Mouse (Mus musculus): Measurements from ENCODE around the gene Efcab14.

The Efcab14 gene

GRCm38 (mm10) chr4:115754851-115755250, 17.3 kb downstream of the Efcab14 start:
- ChIA-PET POLR2A (interaction anchor here in 1 of 4 experiments (1.3 kb wide), 1 partner anchor 16 kb away, joined by 3 read pairs; no protein-coding TSS in a partner anchor), CTCF (interaction anchor here in 2 of 4 experiments (1.1 to 1.7 kb wide), 2 partner anchors 23 to 30 kb away, joined by 4 read pairs; no protein-coding TSS in a partner anchor)

- ChIA-PET CTCF (no interaction called here), POLR2A (interaction anchor here in 1 of 4 experiments (0.7 kb wide), 1 partner anchor 22 kb away, joined by 4 read pairs; no protein-coding TSS in a partner anchor)
Observed at GRCm38 (mm10) chr4:115761206-115761605, 23.7 kb downstream of the Efcab14 start.

- ChIA-PET CTCF (interaction anchor here in 2 of 4 experiments (0.5 to 1.2 kb wide), 2 partner anchors 13 to 216 kb away, joined by 3 to 4 read pairs; no protein-coding TSS in a partner anchor), POLR2A (interaction anchor here in 2 of 4 experiments (0.6 to 1.2 kb wide), 5 partner anchors 20 to 215 kb away, joined by 3 to 4 read pairs (median 3); partner anchors contain the start of genes Atpaf1 (in 2 of the 2) and Mknk1 (in 1 of the 2))
Observed at GRCm38 (mm10) chr4:115764581-115764980, 27.0 kb downstream of the Efcab14 start.

GRCm38 (mm10) chr4:115767647-115768467, 30.3 kb downstream of the Efcab14 start:
- ChIA-PET CTCF (no interaction called here), POLR2A (interaction anchor here in 1 of 4 experiments (0.6 kb wide), 1 partner anchor 256 kb away, joined by 3 read pairs; no protein-coding TSS in a partner anchor)

GRCm38 (mm10) chr4:115775056-115775455, 37.5 kb downstream of the Efcab14 start:
- ChIA-PET POLR2A (interaction anchor here in 2 of 4 experiments (1.1 to 1.9 kb wide), 4 partner anchors 9 to 23 kb away, joined by 3 to 7 read pairs (median 3); partner anchors contain the start of gene Atpaf1 (in 2 of the 2)), CTCF (interaction anchor here in 1 of 4 experiments (0.6 kb wide), 1 partner anchor 771 kb away, joined by 5 read pairs; no protein-coding TSS in a partner anchor)

GRCm38 (mm10) chr4:115777627-115778026, 40.1 kb downstream of the Efcab14 start:
- POLR2A ChIA-PET = interaction anchor here in 2 of 4 experiments (0.6 to 1.3 kb wide), 2 partner anchors 22 to 148 kb away, joined by 3 read pairs; no protein-coding TSS in a partner anchor
- CTCF ChIA-PET = interaction anchor here in 1 of 4 experiments (0.7 kb wide), 1 partner anchor 13 kb away, joined by 3 read pairs; no protein-coding TSS in a partner anchor

- POLR2A ChIA-PET = interaction anchor here in 1 of 4 experiments (0.7 to 1.1 kb wide), 2 partner anchors 11 to 13 kb away, joined by 3 read pairs; no protein-coding TSS in a partner anchor
- CTCF ChIA-PET = no interaction called here
Observed at GRCm38 (mm10) chr4:115780269-115780668, 42.7 kb downstream of the Efcab14 start.

- ChIA-PET POLR2A (interaction anchor here in 2 of 4 experiments (0.6 to 2.0 kb wide), 4 partner anchors 40 to 518 kb away, joined by 3 to 7 read pairs (median 4); partner anchors contain the start of gene Mknk1 (in 1 of the 2)), CTCF (no interaction called here)
Observed at GRCm38 (mm10) chr4:115780918-115781317, 43.4 kb downstream of the Efcab14 start, which contains the start of gene Tex38. TSS of gene Tex38 (minus strand) at chr4:115781018.

- ChIA-PET POLR2A (interaction anchor here in 2 of 4 experiments (1.1 to 2.0 kb wide), 2 partner anchors 38 to 57 kb away, joined by 4 to 7 read pairs; partner anchors contain the start of gene Mknk1 (in 1 of the 2)), CTCF (no interaction called here)
Observed at GRCm38 (mm10) chr4:115782026-115782805, 44.7 kb downstream of the Efcab14 start.

- ChIA-PET CTCF (interaction anchor here in 2 of 4 experiments (0.7 to 1.6 kb wide), 3 partner anchors 31 to 195 kb away, joined by 3 to 4 read pairs (median 4); no protein-coding TSS in a partner anchor), POLR2A (interaction anchor here (0.5 to 4.4 kb wide), 58 partner anchors 8 to 339 kb away, joined by 3 to 31 read pairs (median 4); partner anchors contain the start of genes Mob3c (in 3 of the 4), Efcab14 (in 2 of the 4), Mknk1 (in 2 of the 4) and Nsun4 (in 2 of the 4))
Observed at GRCm38 (mm10) chr4:115784769-115785510, 47.4 kb downstream of the Efcab14 start, which contains the start of gene Atpaf1. TSS of gene Atpaf1 (plus strand) at chr4:115784812.

GRCm38 (mm10) chr4:115785511-115786034, 48.0 kb downstream of the Efcab14 start:
- CTCF ChIA-PET = interaction anchor here in 2 of 4 experiments (0.7 to 1.6 kb wide), 3 partner anchors 31 to 195 kb away, joined by 3 to 4 read pairs (median 4); no protein-coding TSS in a partner anchor
- POLR2A ChIA-PET = interaction anchor here (0.5 to 4.4 kb wide), 44 partner anchors 8 to 338 kb away, joined by 3 to 31 read pairs (median 4); partner anchors contain the start of genes Mob3c (in 3 of the 4), Efcab14 (in 2 of the 4), Mknk1 (in 2 of the 4) and Nsun4 (in 2 of the 4)

GRCm38 (mm10) chr4:115790864-115791263, 53.3 kb downstream of the Efcab14 start:
- ChIA-PET CTCF (no interaction called here), POLR2A (interaction anchor here in 1 of 4 experiments (0.9 kb wide), 1 partner anchor 31 kb away, joined by 5 read pairs; no protein-coding TSS in a partner anchor)

GRCm38 (mm10) chr4:115795360-115795759, 57.8 kb downstream of the Efcab14 start:
- POLR2A ChIA-PET = interaction anchor here in 2 of 4 experiments (0.8 to 1.8 kb wide), 5 partner anchors 9 to 52 kb away, joined by 4 read pairs; partner anchors contain the start of gene Atpaf1 (in 1 of the 2)
- CTCF ChIA-PET = no interaction called here

GRCm38 (mm10) chr4:115799981-115800380, 62.4 kb downstream of the Efcab14 start:
- ChIA-PET CTCF (interaction anchor here in 1 of 4 experiments (0.5 kb wide), 1 partner anchor 47 kb away, joined by 3 read pairs; no protein-coding TSS in a partner anchor), POLR2A (interaction anchor here in 2 of 4 experiments (0.8 to 1.9 kb wide), 5 partner anchors 12 to 39 kb away, joined by 3 to 5 read pairs (median 3); partner anchors contain the start of gene Mknk1 (in 1 of the 2))

GRCm38 (mm10) chr4:115812326-115812725, 74.8 kb downstream of the Efcab14 start:
- POLR2A ChIA-PET = interaction anchor here in 3 of 4 experiments (0.7 to 4.7 kb wide), 10 partner anchors 9 to 28 kb away, joined by 3 to 28 read pairs (median 9); partner anchors contain the start of genes Mob3c (in 2 of the 3), Atpaf1 (in 1 of the 3) and Mknk1 (in 1 of the 3)

GRCm38 (mm10) chr4:115815606-115816005, 78.1 kb downstream of the Efcab14 start:
- ChIA-PET CTCF (no interaction called here), POLR2A (interaction anchor here in 3 of 4 experiments (0.6 to 4.7 kb wide), 7 partner anchors 9 to 248 kb away, joined by 3 to 28 read pairs (median 3); partner anchors contain the start of genes Efcab14 (in 1 of the 3) and Mknk1 (in 1 of the 3))

More at GRCm38 (mm10) chr4:115812326-115812725, 74.8 kb downstream of the Efcab14 start:
- CTCF ChIA-PET = interaction anchor here in 1 of 4 experiments (1.3 kb wide), 1 partner anchor 15 kb away, joined by 3 read pairs; the partner anchor contains the start of gene Mob3c

All from embryonic stem cell, embryonic (primary cell).